Mouse (Mus musculus) urinary bladder, adult 18-20 months (tissue): ENCODE measurements around the gene Rilp.
"Not testable (repeated sequence)": the region's sequence is repeated elsewhere in the genome, so short reads cannot be mapped to it uniquely, and the experiment has no call there.

Source experiments
- DNase-seq, 2 experiments: peaks; one replicate each; pipeline ENCODE4 v3.0.0; 2022; ENCODE audit warnings: low spot score in 2 of 2, mixed read lengths in 2 of 2

Gene Rilp

DNA sequence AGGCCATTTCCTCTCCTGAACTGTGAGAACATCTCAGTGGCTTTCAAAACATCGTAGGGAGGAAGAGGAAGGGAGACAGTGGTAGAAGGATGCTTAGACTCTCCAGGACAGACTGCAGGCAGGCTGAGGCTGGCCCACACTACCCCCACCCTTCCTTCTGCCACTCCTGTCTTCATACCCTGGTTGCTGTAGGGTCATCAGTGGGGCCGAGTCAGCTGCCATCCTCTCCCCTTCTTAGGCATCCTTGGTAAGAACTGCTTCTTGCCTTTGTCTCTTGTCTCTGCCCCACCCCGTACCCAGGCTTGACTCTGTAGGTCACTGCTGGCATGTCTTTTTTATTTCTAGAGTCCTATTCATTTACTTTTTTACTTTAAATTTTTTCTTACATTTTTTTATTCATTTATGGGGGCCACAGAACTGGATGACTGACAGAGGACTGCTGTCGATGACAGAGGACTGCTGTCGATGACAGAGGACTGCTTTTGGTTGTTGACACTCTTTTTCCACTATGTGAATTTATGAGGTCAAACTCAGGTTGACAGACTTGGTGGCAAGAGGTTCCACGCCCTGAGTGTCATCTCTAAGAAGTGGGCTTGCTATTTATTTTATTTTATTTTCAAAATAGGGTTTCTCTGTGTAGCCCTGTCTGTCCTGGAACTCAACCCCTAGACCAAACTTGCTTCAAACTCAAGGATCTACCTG lies 23.6 kb downstream of the Rilp start:
- no peak for DNase-seq

DNA sequence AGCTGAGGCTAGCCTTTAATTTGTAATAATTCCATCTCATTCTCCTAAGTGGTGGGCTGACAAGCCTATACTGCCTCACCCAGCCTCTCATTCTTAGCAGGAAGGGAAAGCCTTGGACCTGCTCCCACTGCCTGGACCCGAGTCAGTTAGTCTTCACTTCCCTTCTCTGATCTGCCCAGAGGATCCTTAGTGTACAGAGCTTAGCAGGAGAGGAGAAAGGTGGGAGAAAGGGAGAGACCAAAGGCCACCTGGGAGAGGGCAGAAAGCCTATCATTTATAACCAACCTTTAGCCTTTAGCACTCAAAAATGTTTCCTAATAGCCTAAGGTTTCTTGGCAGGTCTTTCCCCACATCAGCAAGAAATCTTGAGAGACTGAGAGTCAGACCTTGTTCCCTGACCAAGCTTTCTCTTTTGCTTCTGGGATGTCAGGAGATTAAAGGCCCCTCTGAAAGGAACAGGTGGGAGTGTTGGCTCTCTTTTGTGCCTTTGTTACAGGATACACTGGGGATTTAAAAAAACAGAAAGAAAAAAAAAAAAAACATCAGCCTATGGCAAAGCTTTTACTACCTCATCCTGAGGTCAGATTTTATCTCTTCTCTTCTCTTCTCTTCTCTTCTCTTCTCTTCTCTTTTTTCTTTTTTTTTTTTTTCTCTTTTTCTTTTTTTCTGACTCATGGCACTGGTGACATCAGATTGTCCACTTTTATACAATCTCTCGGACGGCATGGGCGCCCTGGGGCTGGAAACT lies 24.6 kb downstream of the Rilp start:
- no peak for DNase-seq

DNA sequence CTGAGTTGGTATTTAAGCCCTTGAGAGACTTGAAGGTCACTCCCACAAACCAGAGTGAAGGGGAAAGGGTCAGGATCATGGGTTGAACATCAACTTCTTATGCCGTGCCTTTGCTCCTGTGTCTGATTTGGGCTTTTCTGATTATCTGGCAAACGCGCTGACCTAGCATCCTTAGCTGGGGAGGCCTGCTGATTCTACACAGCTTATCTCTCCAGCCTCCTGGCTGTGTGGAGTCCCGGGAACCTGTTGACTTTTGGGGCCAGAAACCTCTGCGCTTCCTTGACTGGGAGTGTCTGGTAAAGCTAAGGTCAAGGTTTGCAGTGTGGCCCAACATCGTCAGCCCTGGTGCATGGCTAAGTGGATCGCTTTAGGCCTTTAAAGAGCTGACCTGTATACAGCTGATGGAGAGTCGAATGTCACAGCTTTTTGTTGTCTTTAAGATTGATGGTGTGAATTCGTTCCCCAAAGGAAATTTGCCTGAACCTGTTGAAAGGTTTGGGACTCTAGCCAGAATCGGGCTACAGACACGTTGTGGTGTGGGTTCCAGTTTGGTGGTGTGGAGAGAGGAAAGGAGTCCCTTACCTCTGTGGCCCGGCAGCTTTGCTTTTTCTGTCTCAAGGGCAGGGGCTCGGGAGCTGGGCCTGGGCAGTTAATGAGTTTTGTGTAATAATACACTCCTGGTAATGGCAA lies 25.4 kb downstream of the Rilp start:
- DNase-seq: no peak

DNA sequence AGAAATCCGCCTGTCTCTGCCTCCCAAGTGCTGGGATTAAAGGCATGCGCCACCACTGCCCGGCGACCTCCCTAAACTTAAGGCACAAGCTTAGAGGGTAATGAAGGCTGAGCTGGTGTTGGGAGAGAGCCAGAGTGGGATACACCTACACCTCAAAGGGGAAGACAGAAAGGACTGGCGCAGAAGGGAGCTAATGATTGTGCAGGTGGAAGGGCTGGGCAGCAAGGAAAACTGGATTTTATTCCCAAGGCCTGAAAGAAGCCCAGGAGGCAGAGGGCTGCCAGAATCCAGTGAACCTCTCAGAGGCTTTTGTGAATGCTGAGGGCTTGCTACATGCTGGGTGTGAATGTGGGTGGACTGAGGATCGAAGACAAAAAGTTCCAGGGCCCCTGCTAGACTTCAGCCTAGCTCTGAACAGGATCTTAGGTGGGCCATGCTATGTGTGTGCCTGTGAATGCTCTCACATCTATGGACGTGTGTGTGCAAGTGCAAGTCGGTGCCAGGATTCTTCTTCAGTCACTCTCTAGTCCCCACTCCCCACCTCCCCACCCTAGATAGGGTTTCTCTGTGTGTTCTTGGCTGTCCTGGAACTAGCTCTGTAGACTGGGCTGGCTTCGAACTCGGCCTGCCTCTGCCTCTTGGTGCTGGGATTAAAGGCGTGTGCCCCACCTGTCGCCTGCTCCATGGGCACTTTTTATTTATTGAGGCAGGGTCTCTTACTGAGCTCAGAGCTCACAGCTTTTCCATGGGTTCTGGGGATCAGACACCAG lies 26.5 kb downstream of the Rilp start:
- DNase-seq: no peak

DNA sequence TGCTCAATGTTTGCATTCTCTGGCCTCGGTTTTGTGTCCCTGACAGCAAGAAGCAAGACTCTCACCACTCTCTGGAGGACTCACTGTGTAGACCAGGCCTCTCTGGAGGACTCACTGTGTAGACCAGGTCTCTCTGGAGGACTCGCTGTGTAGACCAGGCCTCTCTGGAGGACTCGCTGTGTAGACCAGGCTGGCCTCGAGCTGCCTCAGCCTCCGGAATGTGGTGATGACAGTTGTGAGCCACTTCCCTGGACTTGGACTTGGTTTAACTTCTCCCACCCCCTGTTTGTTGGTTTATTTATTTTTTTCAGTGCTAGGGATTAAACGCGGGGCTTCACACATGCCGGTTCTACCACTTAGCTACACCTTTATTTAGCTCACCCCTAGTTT lies 27.1 kb downstream of the Rilp start:
- DNase-seq: no peak

DNA sequence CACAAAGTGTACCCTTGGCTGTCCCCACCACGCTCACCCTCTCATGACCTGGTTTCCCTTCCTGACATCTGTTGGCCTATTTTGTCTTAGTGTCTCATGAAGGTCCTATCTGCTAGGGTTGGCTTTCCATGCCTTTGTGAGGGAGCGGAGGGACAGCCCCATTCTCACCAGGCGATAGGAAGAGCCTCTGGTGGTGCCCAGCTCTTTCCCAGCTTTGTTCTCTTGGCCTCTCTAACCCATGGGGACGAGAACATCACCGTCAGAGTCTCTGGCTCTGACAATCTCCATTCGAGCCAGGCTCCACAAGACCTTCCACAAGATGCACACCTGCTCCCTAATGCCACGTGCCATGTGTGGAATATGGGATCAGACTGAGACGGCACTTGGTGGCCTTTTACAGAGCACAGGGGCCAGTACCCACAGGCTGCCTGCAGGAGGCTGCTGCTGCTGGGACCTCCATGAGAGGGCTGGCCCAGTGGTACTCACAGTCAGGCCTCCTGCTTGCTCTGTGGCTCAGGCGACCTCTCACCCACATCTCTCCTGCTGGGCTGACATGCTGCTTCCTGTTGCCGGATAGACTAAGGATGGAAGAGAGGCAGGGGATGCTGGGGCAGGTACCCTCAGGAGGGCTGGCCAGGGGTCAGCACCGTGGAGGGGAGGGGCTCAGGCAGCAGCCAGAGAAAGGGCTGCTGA lies 27.7 kb downstream of the Rilp start:
- DNase-seq: no peak

DNA sequence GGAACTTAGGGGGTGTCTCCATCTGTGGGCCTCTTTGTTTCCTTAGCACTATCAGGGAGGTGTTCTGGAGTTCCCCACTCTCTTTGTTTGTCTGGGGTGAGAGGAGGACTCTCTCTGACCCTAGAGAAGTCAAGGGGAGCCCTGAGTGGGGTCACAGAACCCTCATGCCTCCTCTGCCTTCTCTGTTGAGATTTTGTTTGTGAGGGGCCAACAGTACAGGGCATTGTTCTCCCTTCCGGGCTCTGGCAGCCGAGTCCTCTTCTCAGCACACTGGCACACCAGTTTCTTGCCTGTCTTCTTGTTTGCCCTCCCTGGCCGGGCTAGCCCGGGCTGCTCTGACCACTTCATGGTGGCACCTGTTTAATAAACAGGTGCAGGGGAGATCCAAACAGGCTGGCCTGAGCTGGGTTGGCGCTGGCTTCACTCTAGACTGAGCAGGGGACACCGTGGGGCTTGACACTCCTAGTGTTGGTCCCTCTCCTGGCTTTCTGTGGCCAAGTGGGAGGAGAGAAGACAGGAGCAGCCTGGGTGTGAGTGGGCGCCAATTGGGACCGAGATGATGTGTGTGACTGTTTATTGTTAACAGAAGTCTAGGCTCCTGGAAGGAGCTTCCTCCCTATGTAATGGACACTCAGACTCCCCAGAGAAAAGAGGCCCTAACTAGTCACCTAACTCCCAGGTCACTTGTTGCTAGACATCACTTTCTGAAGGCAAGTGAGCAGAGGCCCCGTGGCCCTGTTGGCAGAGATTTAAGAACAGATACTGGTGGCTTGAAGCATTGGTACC lies 28.5 kb downstream of the Rilp start:
- no peak for DNase-seq

DNA sequence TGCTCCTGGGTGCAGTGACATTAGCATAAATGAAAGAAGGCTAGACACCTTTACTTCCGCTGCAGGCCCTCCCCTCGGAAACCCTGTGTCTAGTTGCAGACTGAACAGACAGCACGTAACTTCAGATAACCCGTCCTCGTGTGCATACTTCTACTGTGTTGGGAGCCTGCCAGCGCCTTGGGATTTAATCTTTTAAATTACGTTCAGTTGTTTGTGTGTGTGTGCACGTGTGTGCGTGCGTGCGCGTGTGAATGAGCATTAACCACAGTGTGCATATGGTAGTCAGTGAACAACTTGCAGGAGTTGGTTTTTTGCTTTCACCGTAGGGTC lies 29.0 kb downstream of the Rilp start:
- no peak for DNase-seq

DNA sequence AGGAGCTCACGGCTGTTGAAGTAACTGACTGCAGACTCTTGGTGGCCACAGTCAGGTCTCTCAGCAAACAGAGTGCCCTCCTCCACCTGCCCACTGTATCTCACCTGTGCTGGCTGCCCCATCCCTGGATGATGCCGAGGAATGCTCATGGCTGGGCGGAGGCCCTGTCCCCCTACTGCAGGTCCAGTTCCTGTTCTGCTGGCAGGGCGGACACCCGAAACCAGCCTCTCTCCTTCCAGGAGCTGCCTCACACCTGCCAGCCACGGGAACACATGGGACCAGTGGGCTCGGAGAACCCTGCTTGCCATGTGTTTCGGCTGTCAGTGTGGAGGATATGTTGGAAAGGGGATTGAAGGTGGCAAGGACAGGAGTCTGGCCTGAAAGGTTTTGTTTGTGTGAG lies 30.3 kb downstream of the Rilp start:
- DNase-seq: no peak

DNA sequence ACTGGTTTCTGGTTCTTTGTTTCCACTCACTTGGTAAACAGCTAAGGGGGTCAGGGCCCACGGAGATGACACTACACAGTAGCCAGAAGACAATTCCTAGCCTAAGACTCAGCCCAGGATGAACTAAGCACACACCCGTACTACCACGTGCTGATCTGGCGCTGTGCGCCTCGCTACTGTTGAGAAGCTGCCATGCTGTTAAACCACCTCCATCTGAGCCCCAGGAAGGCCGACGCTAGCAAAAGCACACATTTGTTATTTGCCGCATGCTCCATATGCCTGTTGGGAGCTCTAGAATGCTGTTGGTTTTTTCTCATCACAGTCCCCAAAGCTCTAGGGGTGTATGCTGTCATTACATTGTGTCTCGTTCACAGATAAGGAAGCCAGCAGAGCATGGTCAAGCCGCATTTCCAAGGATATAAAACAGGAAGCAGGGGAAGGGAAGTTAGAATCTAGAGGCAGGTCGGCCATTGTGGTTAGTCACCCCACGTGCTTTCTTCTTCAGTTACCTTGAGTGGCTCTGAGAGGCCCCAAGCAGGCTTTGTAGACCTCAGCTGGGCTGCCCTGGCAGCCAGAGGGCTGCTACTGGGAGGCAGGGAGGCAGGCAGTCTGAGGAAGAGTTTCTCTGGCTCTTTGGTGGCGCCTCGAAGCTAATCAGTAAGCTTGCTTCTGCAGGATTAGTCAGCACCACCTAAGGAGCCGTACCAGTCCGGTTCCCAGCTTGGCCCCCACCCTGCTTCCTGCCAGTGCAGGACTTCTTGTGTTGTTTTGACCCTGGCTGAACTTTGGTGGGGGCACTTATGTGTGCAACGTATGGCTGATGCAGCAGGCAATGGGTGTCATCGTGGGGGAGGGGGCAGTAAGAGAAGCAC lies 31.1 kb downstream of the Rilp start:
- DNase-seq: no peak

DNA sequence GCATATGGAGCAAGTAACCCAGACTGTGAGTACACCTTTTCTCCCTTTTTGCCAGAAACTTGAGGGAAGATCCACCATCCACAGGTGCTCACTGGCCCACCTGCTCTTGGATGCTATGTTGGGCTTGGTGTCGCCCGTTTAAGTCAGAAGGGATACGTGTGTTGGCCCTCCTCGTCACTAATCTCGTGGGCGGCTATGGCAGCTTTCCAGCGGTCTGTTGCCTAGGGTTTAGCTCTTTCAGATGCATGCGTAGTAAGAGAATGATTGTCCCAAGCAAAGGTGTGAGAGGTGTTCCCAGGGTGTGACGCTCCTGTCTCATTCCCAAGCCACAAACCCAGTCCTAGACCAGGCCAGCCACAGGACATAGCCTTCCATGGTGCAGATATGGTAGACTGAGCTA lies 34.8 kb downstream of the Rilp start:
- DNase-seq: no peak

DNA sequence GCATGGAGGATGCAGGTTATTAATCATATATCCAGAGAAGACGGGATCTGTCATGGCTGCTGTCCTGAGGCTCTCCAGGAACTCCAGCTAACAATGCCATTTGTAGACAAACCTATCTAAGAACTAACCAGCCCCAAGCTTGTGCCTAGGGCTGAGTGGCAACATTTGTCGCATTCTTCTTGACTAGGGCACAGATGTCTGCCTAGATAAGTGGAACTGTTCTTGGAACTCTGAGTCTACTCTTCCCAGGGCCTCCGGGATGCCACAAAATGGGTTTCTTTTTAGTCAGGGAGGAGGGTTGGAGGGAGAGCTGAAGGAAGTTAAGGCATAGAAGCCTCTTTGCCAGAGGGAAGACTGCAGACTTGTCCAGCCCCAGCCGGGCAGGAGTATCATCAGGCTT lies 36.2 kb downstream of the Rilp start:
- no peak for DNase-seq

DNA sequence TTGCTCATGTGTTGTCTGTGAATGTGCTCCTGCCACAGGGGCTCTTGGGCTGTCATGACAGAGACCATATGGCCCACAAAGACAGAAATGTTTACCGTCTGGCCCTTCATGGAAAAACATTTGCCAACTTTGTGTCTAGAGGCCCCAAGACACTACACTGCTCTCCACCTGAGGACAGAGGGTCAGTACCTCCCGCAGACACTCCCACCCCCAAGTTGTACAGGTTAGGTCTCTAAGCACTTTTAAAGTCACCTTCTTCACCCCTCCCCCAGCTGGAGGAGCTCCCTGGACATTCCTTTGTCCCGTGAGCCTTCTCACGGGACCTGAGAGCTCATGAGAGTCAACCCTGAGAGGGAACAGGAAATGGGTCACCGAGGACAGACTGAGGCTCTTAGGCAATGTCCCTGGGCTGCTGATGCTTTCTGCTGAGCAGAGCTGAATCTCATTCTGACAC lies 39.8 kb downstream of the Rilp start:
- DNase-seq: no peak

DNA sequence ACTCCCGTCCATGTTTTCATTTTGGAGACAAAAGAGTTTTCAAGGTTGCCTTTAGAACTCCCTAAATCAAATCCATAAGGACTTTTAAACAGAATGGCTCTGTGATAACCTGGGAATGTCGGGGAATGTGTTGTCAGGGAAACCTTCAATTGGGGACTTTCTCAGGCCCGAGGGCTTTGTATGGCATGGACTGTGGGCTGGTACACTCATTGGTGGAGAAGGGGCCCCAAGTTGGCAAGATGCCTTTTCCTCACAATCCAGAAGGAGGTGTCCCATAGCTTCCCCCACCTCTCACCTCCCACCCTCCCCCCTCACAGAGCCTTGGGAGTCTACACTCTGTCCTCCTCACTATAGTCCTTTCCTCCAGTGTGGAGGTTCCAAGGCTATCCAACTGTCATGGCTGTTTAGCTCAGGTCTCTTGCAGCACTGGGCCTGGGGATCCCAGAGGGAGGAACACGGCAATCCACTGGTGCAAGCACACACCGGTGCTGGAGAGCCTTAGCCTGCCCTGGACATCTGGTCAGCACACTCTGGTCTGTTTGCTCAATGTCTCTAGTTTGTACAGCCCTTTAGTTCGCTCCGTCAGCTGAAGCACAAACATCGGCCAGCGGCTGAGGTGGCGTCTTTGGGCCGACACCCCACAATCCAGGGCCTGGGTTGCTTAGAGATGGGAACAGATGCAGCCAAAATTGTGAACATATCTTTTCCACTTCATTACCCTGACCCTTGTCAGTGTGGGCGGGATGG lies 40.5 kb downstream of the Rilp start:
- no peak for DNase-seq

DNA sequence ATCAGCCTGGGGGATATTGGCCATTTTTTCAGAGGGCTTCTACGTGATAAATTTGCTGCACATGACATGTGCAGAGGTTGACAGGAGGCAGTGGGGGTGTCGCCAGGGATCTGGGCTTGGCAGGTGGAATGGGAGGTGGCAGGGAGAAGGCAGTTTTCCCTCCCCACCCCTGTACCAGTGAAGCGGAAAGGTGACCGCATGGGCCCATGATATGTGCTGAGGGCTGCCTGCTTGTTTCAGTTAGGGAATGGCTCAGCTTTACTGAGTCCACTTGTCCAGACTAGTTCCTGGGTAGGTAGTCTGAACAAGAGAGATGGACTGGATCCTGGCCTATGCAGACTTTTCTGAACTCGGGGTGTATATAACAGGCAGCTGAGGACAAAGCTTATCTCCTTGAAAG lies 41.4 kb downstream of the Rilp start:
- DNase-seq: no peak

DNA sequence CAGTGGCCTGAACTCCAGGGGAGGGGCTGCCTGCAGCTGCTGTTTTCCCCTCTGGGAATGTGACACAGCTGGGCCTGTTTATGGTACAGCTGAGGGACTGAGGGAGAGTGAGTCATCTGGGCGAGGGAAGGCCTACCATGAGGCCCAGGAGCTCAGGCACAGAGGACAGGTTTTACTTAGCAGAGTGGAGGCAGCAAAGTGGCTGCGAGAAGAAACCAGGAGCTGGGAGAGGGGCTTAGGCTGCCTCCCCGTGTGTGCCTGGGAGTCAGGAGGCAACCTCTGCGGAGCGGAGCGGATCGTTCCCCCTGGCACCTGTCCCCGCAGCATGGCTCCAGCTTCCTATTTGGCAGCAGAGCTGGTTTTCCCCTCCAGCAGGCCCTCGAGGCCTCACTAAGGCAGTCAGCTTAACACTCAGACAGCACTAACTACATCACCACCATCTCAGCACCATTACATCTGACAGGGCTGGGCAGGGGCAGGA lies 42.1 kb downstream of the Rilp start:
- peak in 1 of 2 experiments; percentile 54 for DNase-seq

DNA sequence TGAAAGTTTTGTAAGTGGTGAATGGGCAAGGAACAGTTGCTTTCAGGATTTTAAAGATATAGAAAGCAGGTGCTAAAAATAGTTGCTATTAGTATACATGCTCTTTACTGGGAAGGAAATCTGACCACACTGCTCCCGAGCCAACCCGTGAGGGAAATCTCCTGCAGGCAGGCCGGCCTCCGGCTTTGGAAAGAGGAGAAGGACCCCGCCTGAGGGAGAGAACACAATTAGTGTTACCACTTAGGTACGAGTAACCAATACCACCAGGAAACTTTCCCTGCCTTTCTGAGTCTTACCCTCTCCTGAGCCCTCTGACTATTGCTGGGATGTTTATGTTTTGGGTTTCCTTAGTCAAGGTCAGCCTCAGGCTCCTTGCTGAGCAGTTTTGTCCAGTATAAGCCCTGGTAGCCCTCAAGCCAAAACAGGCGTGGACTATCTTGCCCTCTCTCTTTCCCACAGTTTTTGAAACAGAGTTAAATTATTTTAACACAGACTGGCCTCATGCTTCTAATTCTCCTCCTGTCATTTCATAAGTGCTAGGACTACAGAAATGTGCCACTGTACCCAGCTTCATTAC lies 43.1 kb downstream of the Rilp start:
- DNase-seq: no peak

DNA sequence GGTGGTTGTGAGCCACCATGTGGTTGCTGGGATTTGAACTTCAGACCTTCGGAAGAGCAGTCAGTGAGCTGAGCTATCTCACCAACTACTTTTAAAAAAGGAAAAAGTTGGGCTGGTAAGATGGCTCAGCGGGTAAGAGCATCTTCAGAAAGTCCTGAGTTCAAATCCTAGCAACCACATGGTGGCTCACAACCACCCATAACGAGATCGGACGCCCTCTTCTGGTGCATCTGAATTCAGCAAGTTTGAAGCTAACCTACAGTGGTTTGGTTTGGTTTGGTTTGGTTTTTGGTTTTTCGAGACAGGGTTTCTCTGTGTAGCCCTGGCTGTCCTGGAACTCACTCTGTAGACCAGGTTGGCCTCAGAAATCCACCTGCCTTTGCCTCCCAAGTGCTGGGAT lies 46.1 kb downstream of the Rilp start:
- DNase-seq: not testable (repeated sequence)

DNA sequence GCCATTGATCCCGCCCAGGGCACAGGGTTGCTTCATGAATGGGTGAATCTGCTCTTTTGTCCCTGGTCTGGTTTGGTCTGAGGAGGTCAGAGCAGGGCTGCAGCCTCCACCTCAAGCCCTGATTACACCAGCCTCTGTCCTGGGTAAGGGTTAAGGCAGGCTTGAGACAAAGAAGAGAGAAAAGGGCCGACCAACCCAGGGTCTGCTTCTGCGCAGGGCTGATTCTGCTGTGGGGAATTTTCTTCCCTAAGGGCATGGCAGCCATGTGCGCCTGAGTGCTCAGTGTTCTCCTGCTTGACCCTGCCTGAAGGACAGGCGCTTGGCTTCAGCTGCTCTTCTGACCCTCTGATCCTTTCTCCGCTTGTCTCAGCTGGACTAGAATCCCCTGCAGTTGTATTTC lies 47.2 kb downstream of the Rilp start:
- DNase-seq: no peak
